Mouse (Mus musculus) left cerebral cortex, adult 9 months (tissue): Measurements from ENCODE around the gene Tmem192.
"Not testable (repeated sequence)": the region's sequence is repeated elsewhere in the genome, so short reads cannot be mapped to it uniquely, and the experiment has no call there.

ENCODE experiments used
- DNase-seq, 2 experiments: peaks; one replicate each; pipeline ENCODE4 v3.0.0; 2022; ENCODE audit warnings: low spot score in 2 of 2

The Tmem192 gene

DNA sequence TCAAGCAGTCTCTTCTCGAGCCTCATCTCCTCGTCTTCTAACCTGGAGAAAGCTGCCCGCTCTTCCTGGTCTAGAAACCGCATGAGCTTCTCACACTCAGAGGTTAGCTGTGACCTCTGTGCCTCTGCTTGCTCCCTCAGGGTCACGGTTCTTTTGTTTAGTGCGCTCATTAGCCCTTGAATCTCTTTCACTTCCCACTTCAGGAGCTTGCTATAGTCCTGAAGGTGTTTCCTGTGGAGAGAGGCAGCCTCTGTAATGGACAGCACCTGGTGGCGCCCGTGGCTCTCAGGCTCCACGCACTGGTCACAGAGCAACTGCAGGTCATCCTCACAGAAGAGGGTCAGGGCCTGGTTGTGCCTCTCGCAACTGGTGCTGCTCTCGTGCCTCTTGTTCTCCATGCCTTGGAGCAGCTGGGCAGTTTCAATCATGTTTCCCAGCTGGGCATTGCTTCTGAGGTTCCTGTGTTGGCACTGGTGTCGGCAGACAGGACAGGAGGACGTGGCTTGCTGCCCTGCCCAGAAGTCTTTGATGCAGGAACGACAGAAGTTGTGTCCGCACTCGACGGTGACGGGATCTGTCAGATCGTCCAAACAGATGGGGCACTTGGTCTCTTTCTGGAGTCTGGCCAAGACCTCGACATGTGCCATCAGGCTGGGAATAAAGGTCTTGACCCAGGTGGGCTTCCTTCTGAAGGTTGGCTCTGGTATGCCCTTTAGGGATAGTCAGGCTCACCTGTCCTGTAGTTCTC, 36.3 kb downstream of the Tmem192 start:
- DNase-seq = no peak

DNA sequence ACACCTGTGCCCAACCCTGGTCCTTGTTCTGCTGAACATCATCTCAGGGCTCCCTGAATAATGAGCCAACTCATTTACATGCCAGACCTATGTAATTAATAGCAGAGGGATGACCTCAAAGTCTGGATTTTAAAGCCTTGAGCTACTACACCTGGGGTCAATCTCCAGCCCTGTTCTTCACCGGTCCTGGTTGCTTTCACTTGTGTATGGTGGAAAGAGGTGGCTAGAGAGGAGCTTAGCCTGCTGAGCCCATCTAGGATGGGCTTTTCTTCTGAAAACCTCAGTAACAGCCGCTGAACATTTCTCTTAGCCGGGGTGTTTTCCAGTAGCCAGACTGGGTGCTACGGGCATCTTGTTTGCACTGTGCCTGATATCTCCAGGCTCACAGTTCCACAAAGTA, 40.7 kb downstream of the Tmem192 start, which contains the start of gene Trim75:
Gene Trim75 (minus strand): TSS at position 101 of the 400 bp plus-strand sequence.
- DNase-seq = no peak

DNA sequence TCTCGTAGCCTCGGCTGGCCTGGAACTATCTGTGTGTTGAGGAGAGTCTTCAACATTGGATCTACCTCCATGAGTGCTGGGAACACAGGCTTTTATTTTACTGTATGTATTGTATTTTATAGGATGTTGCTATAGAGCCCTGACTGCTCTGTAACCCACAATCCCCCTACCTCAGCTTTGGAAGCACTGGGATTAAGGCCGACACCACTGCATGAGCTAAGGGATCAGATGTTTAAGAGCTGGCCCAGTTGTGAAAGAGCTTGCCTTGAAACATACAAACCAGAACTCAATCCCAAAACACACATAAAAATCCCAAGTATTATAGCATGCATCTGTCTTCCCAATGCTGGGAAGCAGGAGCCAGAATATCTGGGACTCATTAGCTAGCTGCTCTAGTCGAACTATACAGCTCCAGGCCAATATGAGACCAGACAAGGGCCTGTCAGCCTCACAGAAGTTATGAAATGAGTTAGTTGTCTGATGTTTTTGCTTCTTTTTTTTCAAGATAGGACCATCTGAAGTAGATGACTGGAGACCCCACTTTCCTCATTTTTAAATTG, 51.9 kb downstream of the Tmem192 start:
- DNase-seq = no peak

DNA sequence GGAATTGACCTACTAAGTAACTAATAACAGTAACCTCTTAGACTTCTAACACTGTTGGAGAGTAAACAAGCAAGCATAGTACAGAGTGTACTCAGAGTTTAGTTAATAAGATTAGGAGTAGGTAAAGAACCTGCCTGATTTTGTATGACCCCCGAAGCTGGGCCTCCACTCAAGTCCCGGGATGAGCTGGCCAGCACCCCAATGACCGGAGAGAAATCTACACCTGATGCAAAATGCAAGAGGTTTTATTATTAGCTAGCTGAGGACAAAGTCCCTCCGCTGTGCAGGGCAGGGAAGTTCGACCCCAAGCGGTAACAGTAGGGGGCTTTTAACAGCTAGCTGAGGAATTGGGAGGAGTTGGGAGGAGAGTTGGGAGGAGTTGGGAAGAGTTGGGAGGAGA, 60.6 kb downstream of the Tmem192 start:
- DNase-seq = not testable (repeated sequence)

DNA sequence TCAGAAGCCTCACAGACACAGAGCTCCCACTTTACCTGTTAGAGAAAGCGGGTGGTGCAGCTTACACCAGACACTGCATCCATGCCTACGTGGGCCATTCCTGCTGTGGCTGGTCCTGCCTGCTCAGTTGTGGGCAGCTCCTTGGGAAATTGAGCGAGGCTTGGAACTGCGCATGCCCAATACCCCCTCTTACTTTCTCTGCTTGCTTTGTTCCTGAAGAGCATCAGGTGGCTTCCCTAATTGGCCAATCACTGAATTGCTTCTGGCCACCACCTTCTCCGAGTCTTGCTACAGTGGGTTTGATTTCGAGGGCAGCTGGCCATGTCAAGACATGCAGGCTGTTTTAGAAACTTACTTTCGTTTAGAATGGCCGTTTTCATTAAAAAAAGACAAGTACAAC, 71.4 kb downstream of the Tmem192 start, which contains the start of the genes Trim61 and Trim60:
Gene Trim61 (minus strand): TSS at position 101 of the 400 bp plus-strand sequence.
Gene Trim60 (minus strand): TSS at position 162 of the 400 bp plus-strand sequence.
- no peak for DNase-seq
